Mouse (Mus musculus) liver, adult 10 weeks (tissue): ENCODE results near the gene Gng13. TPM values are rescaled to one million over a fixed set of nuclear protein-coding genes. Genes with fewer than 3 reads are reported as not detected.

Experiments
- polyA plus RNA-seq: library from polyadenylated mRNA; stranded (reverse); fragments of 350-450 nt; fragmentation: Illumina TruSeq; extraction: RNeasy Lipid Tissue Mini Kit (QIAGEN cat#74804); gene quantifications from one replicate; pipeline ENCODE4 v1.2.3, GENCODE M21; 2014; ENCODE audit warnings: low read depth, low replicate concordance

The Gng13 gene
- not detected for polyA plus RNA-seq

DNA sequence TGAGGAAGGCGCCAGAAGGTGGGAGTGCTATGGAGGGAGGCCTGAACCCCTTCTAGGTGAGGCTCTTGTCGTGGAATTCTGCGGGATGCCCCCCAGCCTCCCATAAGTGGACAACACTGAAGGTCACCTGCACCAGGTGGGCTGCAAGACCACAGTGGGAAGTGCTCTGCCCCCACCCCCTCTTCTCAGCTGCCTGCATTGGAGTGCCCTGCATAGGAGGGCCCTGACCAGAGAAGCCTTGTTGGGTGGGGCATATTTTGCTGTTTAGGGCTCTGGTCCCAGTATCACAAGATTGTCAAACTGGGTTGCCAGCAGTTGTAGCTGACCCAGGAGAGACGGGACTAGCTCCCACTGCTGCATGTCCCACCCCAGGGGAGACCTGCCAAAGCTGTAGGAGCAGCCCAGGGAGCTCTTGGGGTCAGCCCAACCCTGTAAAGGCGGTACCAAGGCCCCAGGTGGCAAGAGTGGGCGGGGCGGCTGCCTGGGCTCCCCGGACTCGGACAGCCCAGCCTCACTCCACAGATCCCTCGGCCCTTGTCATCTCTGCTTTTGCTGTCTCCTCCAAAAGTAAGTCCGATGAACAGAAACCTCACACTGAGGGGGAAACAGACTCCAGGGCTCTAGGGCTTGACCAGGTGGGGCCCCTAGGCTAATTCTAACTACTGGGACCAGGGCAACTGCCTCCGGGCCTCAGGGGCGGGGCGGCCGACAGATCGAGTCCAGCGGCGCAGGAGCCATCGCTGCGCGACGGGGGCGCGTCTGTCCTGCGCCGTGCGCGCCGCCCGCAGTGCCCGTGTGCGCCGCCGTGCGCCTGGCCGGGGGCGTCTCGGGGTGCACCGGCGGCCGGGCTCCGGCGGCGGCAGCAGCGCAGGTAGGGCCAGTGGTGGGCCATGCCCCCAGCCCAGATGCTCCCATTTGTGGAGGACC is at the start of gene Gng13:
Gng13 (plus strand) TSS at position 461 of the 927 bp plus-strand sequence.

DNA sequence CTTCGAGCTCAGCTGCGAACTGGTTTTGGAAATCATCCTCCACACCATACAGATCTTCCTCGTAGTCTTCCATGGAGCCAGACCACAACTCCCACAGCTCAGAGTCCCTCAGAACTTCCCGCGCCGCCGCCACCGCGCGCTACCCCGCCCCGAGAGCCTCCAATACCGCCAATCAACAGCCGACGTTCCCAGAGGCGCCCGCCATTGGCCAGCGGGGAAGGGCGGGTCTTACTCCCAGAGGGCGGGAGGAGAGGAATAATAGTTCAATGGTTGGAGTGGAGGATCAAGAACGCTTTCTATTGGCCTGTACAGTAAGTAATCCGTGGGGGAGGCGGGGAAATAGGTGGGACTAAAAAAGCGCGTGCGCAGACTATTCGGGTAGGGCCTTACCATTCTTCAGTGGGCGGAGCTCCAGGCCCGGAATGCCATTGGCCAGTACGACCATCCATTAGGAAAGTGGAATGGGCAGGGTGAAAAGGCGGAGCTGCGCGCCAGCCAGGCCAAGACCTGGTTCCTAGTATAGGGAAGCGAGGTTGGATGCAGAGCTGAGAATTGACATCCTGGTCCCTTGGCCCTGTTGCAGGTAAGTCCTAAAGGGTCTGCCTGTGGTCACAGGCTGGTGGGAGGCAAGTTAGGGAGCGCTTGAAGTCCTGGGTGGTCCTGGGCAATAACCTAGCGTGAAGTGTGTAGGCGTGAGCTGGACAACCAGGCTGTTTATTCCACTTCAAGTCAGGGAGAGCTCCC is 10.5 kb downstream of the Gng13 start, which contains the start of the genes Chtf18 and Rpusd1:
Chtf18 (minus strand) TSS at position 155 of the 744 bp plus-strand sequence.
Rpusd1 (plus strand) TSS at position 406 of the 744 bp plus-strand sequence.

DNA sequence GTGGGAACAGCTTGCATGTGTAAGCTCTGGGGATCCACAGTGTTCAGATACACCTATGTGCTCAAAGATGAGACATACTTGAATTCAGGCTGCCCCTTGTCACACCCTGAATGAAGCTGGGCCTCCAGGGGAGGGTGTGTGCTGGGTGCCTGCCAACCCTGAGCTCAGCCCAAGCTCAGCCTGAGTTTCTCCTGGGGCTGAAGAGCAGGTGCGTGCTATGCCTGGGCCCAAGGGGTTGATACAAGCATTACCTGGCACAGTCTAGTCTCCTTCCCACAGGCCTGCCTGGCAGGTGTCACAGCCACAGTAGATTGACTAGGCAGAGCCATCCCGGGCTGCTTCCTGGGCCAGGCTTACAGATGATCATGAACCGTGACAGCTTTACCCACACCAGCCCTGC is 18.8 kb downstream of the Gng13 start, which contains the start of gene Mslnl:
Mslnl (plus strand) TSS at position 298 of the 400 bp plus-strand sequence.

DNA sequence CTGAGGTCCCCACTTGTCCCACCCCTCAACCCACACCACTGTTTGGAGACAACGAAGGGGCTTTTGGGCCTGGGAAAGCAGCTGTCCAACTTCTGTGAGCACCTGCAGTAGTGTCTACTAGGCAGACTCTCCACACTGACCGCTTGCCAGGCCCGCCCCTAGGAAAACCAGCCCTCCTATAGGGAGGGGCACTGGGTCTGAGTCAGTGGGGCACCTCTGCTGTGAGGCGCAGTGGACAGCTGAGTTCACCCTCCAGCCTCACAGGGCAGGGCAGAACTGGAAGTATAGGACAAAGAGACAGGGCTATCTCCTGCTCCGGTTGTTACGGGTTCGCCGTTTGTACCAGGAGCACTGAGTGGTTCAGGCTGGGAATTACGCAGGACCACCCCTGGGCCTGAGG is 37.3 kb downstream of the Gng13 start, which contains the start of gene Msln:
Msln (minus strand) TSS at position 138 of the 400 bp plus-strand sequence.

Other genes with a start within 250 kb of the Gng13 start
- not detected for gene Sstr5, start 219.9 kb upstream of the Gng13 start, polyA plus RNA-seq
- gene Sox8, start 146.5 kb upstream of the Gng13 start, polyA plus RNA-seq: not detected
- 2.1 TPM for gene Lmf1, start 138.1 kb upstream of the Gng13 start, polyA plus RNA-seq
- gene Chtf18, start 10.2 kb downstream of the Gng13 start, polyA plus RNA-seq: not detected
- gene Rpusd1, start 10.5 kb downstream of the Gng13 start, polyA plus RNA-seq: not detected
- not detected for gene Mslnl, start 18.9 kb downstream of the Gng13 start, polyA plus RNA-seq
- 0.53 TPM for gene Msln, start 37.2 kb downstream of the Gng13 start, polyA plus RNA-seq
- 2.1 TPM for gene Narfl, start 56.6 kb downstream of the Gng13 start, polyA plus RNA-seq
- not detected for gene Haghl, start 68.5 kb downstream of the Gng13 start, polyA plus RNA-seq
- not detected for gene Ccdc78, start 69.4 kb downstream of the Gng13 start, polyA plus RNA-seq
- gene Fam173a, start 75.7 kb downstream of the Gng13 start, polyA plus RNA-seq: 0.32 TPM
- 1.6 TPM for gene AC134908.4, start 78.5 kb downstream of the Gng13 start, polyA plus RNA-seq
- gene Metrn, start 80.0 kb downstream of the Gng13 start, polyA plus RNA-seq: not detected
- not detected for gene Fbxl16, start 91.9 kb downstream of the Gng13 start, polyA plus RNA-seq
- gene Wdr24, start 106.5 kb downstream of the Gng13 start, polyA plus RNA-seq: 0.64 TPM
- gene Jmjd8, start 111.7 kb downstream of the Gng13 start, polyA plus RNA-seq: 5.3 TPM
- 5.4 TPM for gene Stub1, start 116.2 kb downstream of the Gng13 start, polyA plus RNA-seq
- gene Rhbdl1, start 120.1 kb downstream of the Gng13 start, polyA plus RNA-seq: not detected
- not detected for gene Gm20683, start 124.6 kb downstream of the Gng13 start, polyA plus RNA-seq
- 9.5 TPM for gene Rhot2, start 127.7 kb downstream of the Gng13 start, polyA plus RNA-seq
- 0.45 TPM for gene Wdr90, start 144.3 kb downstream of the Gng13 start, polyA plus RNA-seq
- 3.8 TPM for gene Mcrip2, start 151.6 kb downstream of the Gng13 start, polyA plus RNA-seq
- 13.0 TPM for gene Mettl26, start 157.9 kb downstream of the Gng13 start, polyA plus RNA-seq
- not detected for gene Wfikkn1, start 163.7 kb downstream of the Gng13 start, polyA plus RNA-seq
- 0.74 TPM for gene Rab40c, start 202.6 kb downstream of the Gng13 start, polyA plus RNA-seq
- 14.8 TPM for gene Pigq, start 227.8 kb downstream of the Gng13 start, polyA plus RNA-seq
- not detected for gene Nhlrc4, start 227.8 kb downstream of the Gng13 start, polyA plus RNA-seq
- gene A930017K11Rik, start 235.4 kb downstream of the Gng13 start, polyA plus RNA-seq: not detected